Mouse (Mus musculus) neural tube, embryonic 13.5 days (tissue): ENCODE data around the gene Shisa9. TPM values are rescaled to one million over a fixed set of nuclear protein-coding genes. Genes with fewer than 3 reads are reported as not detected.

ENCODE experiments used
- ATAC-seq: fragments of 200-750 bp; cut with Nextera tagmentation; 2 replicates; pipeline ENCODE4 v1.8.0; 2017; ENCODE audit warnings: low read depth, mild to moderate bottlenecking, moderate TSS enrichment, moderate library complexity
- H3K27ac ChIP-seq: fragments of 300-500 bp; sonication (generic); replicated peaks from 2 replicates; pipeline ENCODE4 v1.5.1; 2015; ENCODE audit warnings: moderate library complexity, mild to moderate bottlenecking, inconsistent platforms
- H3K27me3 ChIP-seq: fragments of 300-500 bp; sonication (generic); 2 replicates; pipeline ENCODE4 v1.6.1; 2015; ENCODE audit warnings: mild to moderate bottlenecking, inconsistent platforms
- H3K36me3 ChIP-seq: fragments of 300-500 bp; sonication (generic); 2 replicates; pipeline ENCODE4 v1.6.1; 2015; ENCODE audit warnings: mild to moderate bottlenecking, inconsistent platforms
- H3K4me1 ChIP-seq: fragments of 300-500 bp; sonication (generic); replicated peaks from 2 replicates; pipeline ENCODE4 v1.6.1; 2015; ENCODE audit warnings: inconsistent platforms
- H3K4me2 ChIP-seq: fragments of 300-500 bp; sonication (generic); 2 replicates; pipeline ENCODE4 v1.6.1; 2015; ENCODE audit warnings: inconsistent platforms, mild to moderate bottlenecking, moderate library complexity
- H3K4me3 ChIP-seq: fragments of 300-500 bp; sonication (generic); 2 replicates; pipeline ENCODE4 v1.5.1; 2015; ENCODE audit warnings: mild to moderate bottlenecking, inconsistent platforms
- H3K9ac ChIP-seq: fragments of 300-500 bp; sonication (generic); 2 replicates; pipeline ENCODE4 v1.6.1; 2015; ENCODE audit warnings: moderate library complexity, mild to moderate bottlenecking, inconsistent platforms
- H3K9me3 ChIP-seq: fragments of 300-500 bp; sonication (generic); 2 replicates; pipeline ENCODE4 v1.6.1; 2016; ENCODE audit warnings: inconsistent platforms
- WGBS: fragments of 180-500 bp; shearing (Covaris S2); methylation state at CpG from one replicate; pipeline ENCODE4 v1.1.7; 2015; 5-methylcytosine and 5-hydroxymethylcytosine counted together
- polyA plus RNA-seq: library from polyadenylated mRNA; unstranded; fragments of >200 nt; fragmentation: Nextera tagmentation; extraction: Ambion mirVana; gene quantifications from 2 replicates; pipeline ENCODE4 v1.2.1, GENCODE M21; 2015

Gene Shisa9
- polyA plus RNA-seq, 1 experiment from 2014 or later: 3.7 TPM

- no peaks in the 10 kb centered on the region for H3K9me3 ChIP-seq
- no peak overlapping the region for H3K9ac ChIP-seq
- no peaks in the 10 kb centered on the region for H3K27me3 ChIP-seq
- no peak overlapping the region for H3K27ac ChIP-seq
- no peaks in the 10 kb centered on the region for H3K36me3 ChIP-seq
- 72% methylated on average over 2 of the region's 2 CpGs for WGBS
- no peak overlapping the region for H3K4me2 ChIP-seq
- ATAC-seq: no peak
- no peak overlapping the region for H3K4me3 ChIP-seq
- no peaks in the 10 kb centered on the region for H3K4me1 ChIP-seq
These were observed 92.8 kb downstream of the Shisa9 start for GRCm38 (mm10) chr16:12076700-12077099.

- 84% methylated on average over 2 of the region's 2 CpGs for WGBS
- ATAC-seq: no peak
- Histone ChIP-seq H3K4me3 (no peak overlapping the region), H3K4me2 (no peak overlapping the region), H3K9me3 (no peaks in the 10 kb centered on the region), H3K9ac (no peak overlapping the region), H3K27ac (no peak overlapping the region), H3K36me3 (no peaks in the 10 kb centered on the region), H3K4me1 (no peaks in the 10 kb centered on the region), H3K27me3 (no peaks in the 10 kb centered on the region)
These were observed 99.2 kb downstream of the Shisa9 start for GRCm38 (mm10) chr16:12083082-12083481.

- Histone ChIP-seq H3K4me1 (peaks cover 5% of the 10 kb centered on the region; the same call in 1 of the 2 replicates), H3K9ac (no peak overlapping the region), H3K9me3 (no peaks in the 10 kb centered on the region), H3K36me3 (no peaks in the 10 kb centered on the region), H3K4me3 (no peak overlapping the region), H3K27ac (no peak overlapping the region), H3K4me2 (no peak overlapping the region), H3K27me3 (no peaks in the 10 kb centered on the region)
- 73% methylated on average over 5 of the region's 5 CpGs for WGBS
- no peak for ATAC-seq
These were observed 106.8 kb downstream of the Shisa9 start for GRCm38 (mm10) chr16:12090604-12091235.

- no peak for ATAC-seq
- Histone ChIP-seq H3K4me3 (no peak overlapping the region), H3K27me3 (no peaks in the 10 kb centered on the region), H3K4me1 (peaks cover 5% of the 10 kb centered on the region; the same call in 1 of the 2 replicates), H3K36me3 (no peaks in the 10 kb centered on the region), H3K9ac (no peak overlapping the region), H3K4me2 (no peak overlapping the region), H3K27ac (no peak overlapping the region), H3K9me3 (no peaks in the 10 kb centered on the region)
- WGBS: 83% methylated on average over 4 of the region's 4 CpGs
These were observed 109.3 kb downstream of the Shisa9 start for GRCm38 (mm10) chr16:12093253-12093652.

GRCm38 (mm10) chr16:12094784-12095315, 110.9 kb downstream of the Shisa9 start:
- Histone ChIP-seq H3K4me3 (no peak overlapping the region), H3K4me2 (no peak overlapping the region), H3K27me3 (no peaks in the 10 kb centered on the region), H3K9me3 (no peaks in the 10 kb centered on the region), H3K36me3 (no peaks in the 10 kb centered on the region), H3K4me1 (peaks cover 5% of the 10 kb centered on the region; the same call in 1 of the 2 replicates), H3K27ac (no peak overlapping the region), H3K9ac (no peak overlapping the region)
- 75% methylated on average over 7 of the region's 7 CpGs for WGBS
- no peak for ATAC-seq

- Histone ChIP-seq H3K4me3 (no peak overlapping the region), H3K27me3 (no peaks in the 10 kb centered on the region), H3K36me3 (no peaks in the 10 kb centered on the region), H3K4me1 (peaks cover 5% of the 10 kb centered on the region; the same call in 1 of the 2 replicates), H3K4me2 (no peak overlapping the region), H3K9me3 (no peaks in the 10 kb centered on the region), H3K27ac (no peak overlapping the region), H3K9ac (no peak overlapping the region)
- ATAC-seq: no peak
- 72% methylated on average over 2 of the region's 2 CpGs for WGBS
These were observed 111.5 kb downstream of the Shisa9 start for GRCm38 (mm10) chr16:12095365-12095764.

- H3K9ac ChIP-seq: no peak overlapping the region
- no peak overlapping the region for H3K4me3 ChIP-seq
- no peak for ATAC-seq
- no peaks in the 10 kb centered on the region for H3K27me3 ChIP-seq
- no peaks in the 10 kb centered on the region for H3K9me3 ChIP-seq
- H3K27ac ChIP-seq: no peak overlapping the region
- H3K4me2 ChIP-seq: no peak overlapping the region
- WGBS: 87% methylated on average over 4 of the region's 4 CpGs
- H3K4me1 ChIP-seq: no peaks in the 10 kb centered on the region
- H3K36me3 ChIP-seq: no peaks in the 10 kb centered on the region
These were observed 124.5 kb downstream of the Shisa9 start for GRCm38 (mm10) chr16:12108436-12108835.

- 82% methylated on average over 5 of the region's 5 CpGs for WGBS
- Histone ChIP-seq H3K4me3 (no peak overlapping the region), H3K4me2 (no peak overlapping the region), H3K36me3 (no peaks in the 10 kb centered on the region), H3K27me3 (no peaks in the 10 kb centered on the region), H3K9me3 (no peaks in the 10 kb centered on the region), H3K9ac (no peak overlapping the region), H3K4me1 (peaks cover 4% of the 10 kb centered on the region; the same call in 1 of the 2 replicates), H3K27ac (no peak overlapping the region)
- no peak for ATAC-seq
These were observed 127.0 kb downstream of the Shisa9 start for GRCm38 (mm10) chr16:12110851-12111437.

GRCm38 (mm10) chr16:12114396-12114795, 130.5 kb downstream of the Shisa9 start:
- Histone ChIP-seq H3K4me1 (peaks cover 4% of the 10 kb centered on the region; the same call in 1 of the 2 replicates), H3K4me2 (no peak overlapping the region), H3K36me3 (no peaks in the 10 kb centered on the region), H3K4me3 (no peak overlapping the region), H3K27ac (no peak overlapping the region), H3K9me3 (no peaks in the 10 kb centered on the region), H3K9ac (no peak overlapping the region), H3K27me3 (no peaks in the 10 kb centered on the region)
- ATAC-seq: no peak
- 88% methylated on average over 5 of the region's 5 CpGs for WGBS

GRCm38 (mm10) chr16:12115040-12115856, 131.3 kb downstream of the Shisa9 start:
- no peak for ATAC-seq
- no peaks in the 10 kb centered on the region for H3K36me3 ChIP-seq
- no peaks in the 10 kb centered on the region for H3K27me3 ChIP-seq
- H3K9ac ChIP-seq: no peak overlapping the region
- H3K4me1 ChIP-seq: peaks cover 4% of the 10 kb centered on the region; the same call in 1 of the 2 replicates
- WGBS: 49% methylated on average over 7 of the region's 7 CpGs
- H3K4me3 ChIP-seq: no peak overlapping the region
- no peak overlapping the region for H3K27ac ChIP-seq
- no peaks in the 10 kb centered on the region for H3K9me3 ChIP-seq
- H3K4me2 ChIP-seq: no peak overlapping the region

- Histone ChIP-seq H3K4me3 (no peak overlapping the region), H3K36me3 (no peaks in the 10 kb centered on the region), H3K4me1 (peaks cover 4% of the 10 kb centered on the region; the same call in 1 of the 2 replicates), H3K9me3 (no peaks in the 10 kb centered on the region), H3K27ac (no peak overlapping the region), H3K4me2 (no peak overlapping the region), H3K27me3 (no peaks in the 10 kb centered on the region), H3K9ac (no peak overlapping the region)
- ATAC-seq: no peak
- 94% methylated on average over 1 of the region's 1 CpGs for WGBS
These were observed 133.0 kb downstream of the Shisa9 start for GRCm38 (mm10) chr16:12116926-12117325.

GRCm38 (mm10) chr16:12119463-12119862, 135.6 kb downstream of the Shisa9 start:
- H3K36me3 ChIP-seq: no peaks in the 10 kb centered on the region
- H3K27ac ChIP-seq: no peak overlapping the region
- WGBS: 84% methylated on average over 3 of the region's 3 CpGs
- no peak overlapping the region for H3K9ac ChIP-seq
- no peak for ATAC-seq
- H3K27me3 ChIP-seq: no peaks in the 10 kb centered on the region
- no peak overlapping the region for H3K4me3 ChIP-seq
- H3K4me1 ChIP-seq: peaks cover 4% of the 10 kb centered on the region; the same call in 1 of the 2 replicates
- no peak overlapping the region for H3K4me2 ChIP-seq
- no peaks in the 10 kb centered on the region for H3K9me3 ChIP-seq
